Comparison of ENCODE assay signal across 32 mouse cellular contexts in genomic region chr3:62352876-62353275, GRCm38 (mm10). TPM values are rescaled to one million over a fixed set of nuclear protein-coding genes. Genes with fewer than 3 reads are reported as not detected.
"Had no signal": no experiment of that assay in that cellular context is flagged by ENCODE, and none has a peak within 500 bp of the region (broad histone marks: within the 10 kb centered on the region; RNA-seq: fewer than 3 reads in every experiment).

No protein-coding gene starts in this region.

- H3K4me3 ChIP-seq: limb, embryonic 10.5 days; limb, embryonic 12.5 days; limb, embryonic 13.5 days; limb, embryonic 15.5 days; liver, embryonic 12.5 days; liver, embryonic 13.5 days; liver, embryonic 15.5 days; lung, embryonic 15.5 days; megakaryocyte, embryonic 14.5 days; midbrain, embryonic 10.5 days; midbrain, embryonic 12.5 days; midbrain, embryonic 13.5 days; midbrain, embryonic 15.5 days; myocyte; neural tube, embryonic 12.5 days had no signal

- H3K9ac ChIP-seq: limb, embryonic 12.5 days; limb, embryonic 13.5 days; limb, embryonic 15.5 days; liver, embryonic 12.5 days; liver, embryonic 13.5 days; liver, embryonic 14.5 days; liver, embryonic 15.5 days; liver, postnatal 0 days; lung, embryonic 14.5 days; lung, embryonic 15.5 days; midbrain, embryonic 12.5 days; midbrain, embryonic 13.5 days; midbrain, embryonic 15.5 days; neural tube, embryonic 12.5 days had no signal

- ATAC-seq: liver, embryonic 12.5 days; liver, postnatal 0 days; lung, postnatal 0 days; midbrain, embryonic 13.5 days; midbrain, embryonic 15.5 days; midbrain, embryonic 16.5 days had no signal

- H3K36me3 ChIP-seq: limb, embryonic 10.5 days; limb, embryonic 12.5 days; limb, embryonic 15.5 days; liver, embryonic 12.5 days; liver, embryonic 13.5 days; liver, embryonic 15.5 days; midbrain, embryonic 12.5 days; midbrain, embryonic 13.5 days; midbrain, embryonic 15.5 days; neural tube, embryonic 12.5 days had no signal

- H3K27me3 ChIP-seq: limb, embryonic 12.5 days; limb, embryonic 13.5 days; limb, embryonic 15.5 days; liver, embryonic 12.5 days; liver, embryonic 13.5 days; liver, embryonic 15.5 days; lung, embryonic 15.5 days; megakaryocyte, embryonic 14.5 days; midbrain, embryonic 12.5 days; midbrain, embryonic 13.5 days; midbrain, embryonic 15.5 days; neural tube, embryonic 12.5 days had no signal

- DNase-seq: left cerebral cortex, postnatal 4 days; liver; liver, embryonic 13.5 days; liver, postnatal 0 days; lung, adult 18-20 months; lung, adult 2 months; lung, embryonic 14.5 days; lung, postnatal 10 days; lung, postnatal 14 days; lung, postnatal 36 days; lung, postnatal 4 days; midbrain, embryonic 14.5 days had no signal

- H3K4me1 ChIP-seq: limb, embryonic 10.5 days; limb, embryonic 12.5 days; limb, embryonic 13.5 days; liver, embryonic 12.5 days; liver, embryonic 13.5 days; megakaryocyte, embryonic 14.5 days; midbrain, embryonic 10.5 days; midbrain, embryonic 12.5 days; midbrain, embryonic 13.5 days; midbrain, embryonic 15.5 days; neural tube, embryonic 12.5 days had no signal

- H3K9me3 ChIP-seq: limb, embryonic 10.5 days; limb, embryonic 12.5 days; limb, embryonic 13.5 days; limb, embryonic 15.5 days; liver, embryonic 12.5 days; liver, embryonic 13.5 days; liver, embryonic 15.5 days; lung, embryonic 15.5 days; megakaryocyte, embryonic 14.5 days; midbrain, embryonic 10.5 days; midbrain, embryonic 12.5 days; midbrain, embryonic 13.5 days; midbrain, embryonic 15.5 days; neural tube, embryonic 12.5 days had no signal

- H3K27ac ChIP-seq: limb, embryonic 10.5 days; limb, embryonic 12.5 days; limb, embryonic 13.5 days; limb, embryonic 15.5 days; liver, embryonic 12.5 days; liver, embryonic 13.5 days; liver, embryonic 14.5 days; liver, embryonic 15.5 days; lung, embryonic 15.5 days; macrophage; midbrain, embryonic 10.5 days; midbrain, embryonic 12.5 days; midbrain, embryonic 13.5 days; midbrain, embryonic 15.5 days; neural tube, embryonic 12.5 days had no signal

- H3K4me2 ChIP-seq: limb, embryonic 12.5 days; limb, embryonic 13.5 days; limb, embryonic 15.5 days; liver, embryonic 12.5 days; liver, embryonic 13.5 days; liver, embryonic 15.5 days; lung, embryonic 14.5 days; lung, embryonic 15.5 days; midbrain, embryonic 11.5 days; midbrain, embryonic 12.5 days; midbrain, embryonic 13.5 days; midbrain, embryonic 15.5 days; neural tube, embryonic 12.5 days had no signal

RNA-seq across cellular contexts. Expression of gene Arhgef26, which starts 14.7 kb away (rescaled TPM):
- total RNA-seq: megakaryocyte progenitor cell, adult 5-6 weeks had no signal
- polyA plus RNA-seq: macrophage had no signal
